Mouse (Mus musculus) heart, adult 2 months (tissue): ENCODE measurements around the gene Arid5b.

Experiments
- CTCF ChIP-seq: fragments of 200-600 bp; IDR thresholded peaks from 2 replicates; pipeline ENCODE4 v1.8.1; 2022; ENCODE audit warnings: antibody characterized with exemption, mild to moderate bottlenecking, moderate library complexity
- EP300 ChIP-seq: fragments of 200-500 bp; IDR thresholded peaks from 2 replicates; pipeline ENCODE4 v1.6.1; 2011; ENCODE audit warnings: low read depth, low read length, control low read depth; ENCODE audit not compliant: insufficient read depth

GRCm38 (mm10) chr10:68222012-68222411 is 56.5 kb downstream of the Arid5b start:
- TF ChIP-seq CTCF (no peak), EP300 (no peak)
